Mouse (Mus musculus) small intestine, adult 2 months (tissue): ENCODE results near the gene Bcas3.

Source experiments
- CTCF ChIP-seq: fragments of 200-500 bp; IDR thresholded peaks from 2 replicates; pipeline ENCODE4 v1.5.1; 2012; ENCODE audit warnings: low read depth, mild to moderate bottlenecking, control low read depth, inconsistent platforms, low read length, moderate library complexity, mixed read lengths; ENCODE audit not compliant: insufficient replicate concordance, insufficient read length; ENCODE audit errors: extremely low read depth
- POLR2A ChIP-seq: fragments of 200-500 bp; IDR thresholded peaks from 2 replicates; pipeline ENCODE4 v1.6.1; 2012; ENCODE audit warnings: low read depth, mild to moderate bottlenecking, control low read depth, inconsistent platforms, low read length, moderate library complexity

DNA sequence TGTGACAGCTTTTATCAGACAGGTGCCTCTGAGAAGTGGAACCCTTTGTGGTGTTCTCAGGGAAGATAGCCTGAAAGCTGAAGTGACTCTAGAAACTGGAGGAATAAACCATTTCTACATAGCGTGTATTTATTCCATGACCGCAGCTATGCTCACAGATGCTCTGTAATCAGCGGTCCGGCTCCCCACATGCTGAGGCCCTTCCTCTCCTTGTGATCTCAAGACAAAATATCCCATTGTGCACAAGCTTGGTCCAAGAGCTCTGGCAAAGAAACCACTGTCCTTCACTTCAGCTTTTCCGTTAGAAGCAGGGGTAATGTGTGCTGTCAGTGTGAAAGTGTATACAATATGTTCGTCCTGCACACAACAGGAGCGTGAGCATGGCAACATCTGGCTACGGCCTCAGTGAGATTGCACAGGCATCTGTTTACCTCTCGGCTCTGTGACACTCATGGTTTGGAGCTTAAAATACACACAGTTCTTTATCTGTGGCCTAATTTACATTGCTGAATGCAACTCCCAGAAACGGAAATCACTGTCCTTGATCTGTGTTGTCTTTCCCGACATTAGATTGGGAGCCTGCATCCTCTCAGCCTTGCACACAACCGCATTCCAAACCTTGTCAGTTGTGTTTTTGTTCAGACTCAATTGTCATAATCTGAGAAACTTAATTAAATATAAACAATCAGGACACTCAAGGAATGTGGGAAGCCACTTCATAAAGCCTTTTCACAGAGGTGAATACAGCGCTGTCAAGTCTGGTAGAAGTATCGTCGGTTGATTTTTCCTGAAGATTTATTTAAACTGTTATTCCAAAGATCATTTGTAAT, 225.1 kb downstream of the Bcas3 start:
- TF ChIP-seq POLR2A = no peak
- TF ChIP-seq CTCF = no peak
